Mouse (Mus musculus) forebrain, embryonic 15.5 days (tissue): ENCODE measurements at regions not wholly inside any gene's neighbourhood (a gene's known extent, or its start where the extent isn't known, plus 50 kb on each side); places are given as distances from the start of the nearest gene placed in this dataset.

ENCODE experiments used
- ATAC-seq: fragments of 200-750 bp; cut with Nextera tagmentation; replicated peaks from 2 replicates; pipeline ENCODE4 v1.8.0; 2017; ENCODE audit warnings: mild to moderate bottlenecking, moderate TSS enrichment, moderate library complexity
- H3K27ac ChIP-seq: fragments of 300-500 bp; sonication (generic); replicated peaks from 2 replicates; pipeline ENCODE4 v1.5.1; 2015; ENCODE audit warnings: mild to moderate bottlenecking, inconsistent platforms
- H3K27me3 ChIP-seq: fragments of 300-500 bp; sonication (generic); 2 replicates; pipeline ENCODE4 v1.6.1; 2015; ENCODE audit warnings: inconsistent platforms
- H3K36me3 ChIP-seq: fragments of 300-500 bp; sonication (generic); 2 replicates; pipeline ENCODE4 v1.6.1; 2015; ENCODE audit warnings: mild to moderate bottlenecking, inconsistent platforms
- H3K4me1 ChIP-seq: fragments of 300-500 bp; sonication (generic); 2 replicates; pipeline ENCODE4 v1.6.1; 2015; ENCODE audit warnings: inconsistent platforms
- H3K4me2 ChIP-seq: fragments of 300-500 bp; sonication (generic); replicated peaks from 2 replicates; pipeline ENCODE4 v1.6.1; 2015; ENCODE audit warnings: mild to moderate bottlenecking, inconsistent platforms
- H3K4me3 ChIP-seq: fragments of 300-500 bp; sonication (generic); 2 replicates; pipeline ENCODE4 v1.5.1; 2015; ENCODE audit warnings: mild to moderate bottlenecking, inconsistent platforms
- H3K9ac ChIP-seq: fragments of 300-500 bp; sonication (generic); replicated peaks from 2 replicates; pipeline ENCODE4 v1.6.1; 2015; ENCODE audit warnings: mild to moderate bottlenecking, inconsistent platforms
- H3K9me3 ChIP-seq: fragments of 300-500 bp; sonication (generic); 2 replicates; pipeline ENCODE4 v1.6.1; 2016; ENCODE audit warnings: inconsistent platforms
- WGBS: fragments of 180-500 bp; shearing (Covaris S2); methylation state at CpG from one replicate; pipeline ENCODE4 v1.1.7; 2015; ENCODE audit warnings: mixed read lengths; 5-methylcytosine and 5-hydroxymethylcytosine counted together

DNA sequence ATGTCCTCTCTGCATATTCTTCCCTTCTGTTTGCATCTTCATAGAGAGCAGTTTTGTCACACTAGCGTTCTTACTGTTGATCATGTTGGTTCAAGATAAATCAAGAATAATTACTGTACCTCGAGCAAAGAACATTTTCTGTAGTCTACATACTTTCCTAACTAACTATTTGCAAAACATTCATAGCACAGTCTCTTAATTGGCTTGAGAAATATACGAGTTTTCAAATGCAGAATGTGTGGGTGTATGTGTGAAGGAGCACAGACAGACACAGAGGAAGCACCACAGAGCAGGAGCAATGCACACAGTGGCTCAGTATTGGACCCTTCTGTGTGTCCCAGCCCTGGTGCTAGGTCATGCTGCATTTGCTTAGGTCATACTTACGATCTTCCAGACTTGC, 322.7 kb upstream of the 4931417E11Rik start:
- no peak overlapping the region for H3K27ac ChIP-seq
- H3K4me3 ChIP-seq = no peak overlapping the region
- H3K4me2 ChIP-seq = no peak overlapping the region
- WGBS = 46% methylated on average over 4 of the region's 4 CpGs
- no peaks in the 10 kb centered on the region for H3K36me3 ChIP-seq
- H3K9me3 ChIP-seq = no peaks in the 10 kb centered on the region
- H3K4me1 ChIP-seq = no peaks in the 10 kb centered on the region; the same call in 1 of the 2 replicates
- H3K9ac ChIP-seq = no peak overlapping the region
- ATAC-seq = peak; percentile 71; the same call in 1 of the 2 replicates
- no peaks in the 10 kb centered on the region for H3K27me3 ChIP-seq

- no peak overlapping the region for H3K9ac ChIP-seq
- no peaks in the 10 kb centered on the region for H3K9me3 ChIP-seq
- H3K4me3 ChIP-seq = no peak overlapping the region
- ATAC-seq = no peak
- H3K27ac ChIP-seq = no peak overlapping the region
- no peak overlapping the region for H3K4me2 ChIP-seq
- H3K36me3 ChIP-seq = no peaks in the 10 kb centered on the region
- H3K27me3 ChIP-seq = no peaks in the 10 kb centered on the region
- 81% methylated on average over 3 of the region's 3 CpGs for WGBS
- H3K4me1 ChIP-seq = no peaks in the 10 kb centered on the region
Observed at GRCm38 (mm10) chr6:73756207-73756815, 286.8 kb upstream of the 4931417E11Rik start.
